Mouse (Mus musculus) thymus, adult 2 months (tissue): ENCODE measurements at regions not wholly inside any gene's neighbourhood (a gene's known extent, or its start where the extent isn't known, plus 50 kb on each side); places are given as distances from the start of the nearest gene placed in this dataset.

Source experiments
- DNase-seq: peaks from one replicate; pipeline ENCODE4 v3.0.0; 2021
- H3K27ac ChIP-seq: fragments of 200-500 bp; 2 replicates; pipeline ENCODE4 v1.5.1; 2012; ENCODE audit warnings: low read length, control low read depth; ENCODE audit not compliant: control insufficient read depth, insufficient read depth
- H3K27me3 ChIP-seq: fragments of 200-500 bp; 2 replicates; pipeline ENCODE4 v1.6.1; 2012; ENCODE audit warnings: mild to moderate bottlenecking, low read length, moderate library complexity, mixed read lengths; ENCODE audit not compliant: control insufficient read depth, insufficient read depth
- H3K36me3 ChIP-seq: fragments of 200-500 bp; 2 replicates; pipeline ENCODE4 v1.6.1; 2012; ENCODE audit warnings: mild to moderate bottlenecking, low read length, moderate library complexity; ENCODE audit not compliant: control insufficient read depth, insufficient read depth
- H3K4me1 ChIP-seq: fragments of 200-500 bp; replicated peaks from 2 replicates; pipeline ENCODE4 v1.6.1; 2012; ENCODE audit warnings: low read length; ENCODE audit not compliant: control insufficient read depth, insufficient read depth
- H3K4me3 ChIP-seq: fragments of 200-500 bp; 2 replicates; pipeline ENCODE4 v1.5.1; 2012; ENCODE audit warnings: mild to moderate bottlenecking, low read length, control low read depth, moderate library complexity; ENCODE audit not compliant: control insufficient read depth, insufficient read depth
- CTCF ChIP-seq: fragments of 200-500 bp; IDR thresholded peaks from 2 replicates; pipeline ENCODE4 v1.5.1; 2012; ENCODE audit warnings: mild to moderate bottlenecking, control low read depth, low read length, moderate library complexity, borderline replicate concordance; ENCODE audit not compliant: control insufficient read depth, poor library complexity, insufficient read depth; ENCODE audit errors: extremely low read depth
- POLR2A ChIP-seq: fragments of 200-500 bp; IDR thresholded peaks from 2 replicates; pipeline ENCODE4 v1.6.1; 2012; ENCODE audit warnings: mild to moderate bottlenecking, low read length, control low read depth, moderate library complexity; ENCODE audit not compliant: control insufficient read depth, poor library complexity, insufficient read depth; ENCODE audit errors: extremely low read depth
- WGBS: fragments of 180-500 bp; shearing (Covaris S2); methylation state at CpG from one replicate; pipeline ENCODE4 v1.1.7; 2018; 5-methylcytosine and 5-hydroxymethylcytosine counted together

DNA sequence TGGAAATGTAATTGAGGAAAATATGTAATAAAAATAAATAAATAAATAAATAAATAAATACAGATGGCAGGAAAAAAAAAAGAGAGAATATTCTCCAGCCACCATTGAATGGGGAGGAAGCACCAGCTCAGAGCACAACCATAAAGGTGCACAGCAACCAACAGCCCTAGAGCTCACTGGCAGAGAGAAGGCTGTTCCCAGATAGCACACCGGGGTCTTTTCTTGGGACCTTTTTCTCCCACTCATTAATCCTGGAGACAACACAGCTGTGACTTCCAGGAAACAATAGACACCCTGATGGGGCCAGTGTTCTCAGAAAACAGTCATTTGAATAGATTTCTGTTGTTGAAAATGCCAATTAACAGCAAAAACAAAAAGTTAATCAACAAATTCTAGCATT, 263.1 kb downstream of the Actr3 start:
- H3K36me3 ChIP-seq = no peaks in the 10 kb centered on the region
- H3K27ac ChIP-seq = no peak overlapping the region
- no peak for TF ChIP-seq CTCF
- no peak for TF ChIP-seq POLR2A
- WGBS = 82% methylated on average over 1 of the region's 1 CpGs
- no peaks in the 10 kb centered on the region for H3K27me3 ChIP-seq
- DNase-seq = no peak
- no peaks in the 10 kb centered on the region for H3K4me1 ChIP-seq
- no peak overlapping the region for H3K4me3 ChIP-seq

DNA sequence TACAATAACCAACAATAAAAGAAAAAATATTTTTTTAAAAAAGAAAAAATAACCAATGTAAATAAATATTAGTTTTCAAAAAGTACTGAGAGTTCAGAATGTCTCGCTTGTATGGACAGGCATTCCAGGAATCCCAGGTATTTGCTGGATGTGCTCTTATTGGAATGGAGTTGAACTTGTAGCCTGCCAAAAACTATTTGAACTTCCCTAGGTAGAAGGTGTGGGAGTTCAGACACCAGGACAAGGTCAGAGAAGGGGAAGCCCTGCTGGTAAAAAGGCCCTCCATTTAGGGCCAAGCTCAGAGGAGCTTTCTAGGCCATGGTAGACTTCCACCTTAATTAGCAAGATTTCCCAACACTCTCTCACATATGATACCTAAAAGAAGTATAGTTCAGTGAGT, 270.3 kb downstream of the Actr3 start:
- Histone ChIP-seq H3K27me3 (no peaks in the 10 kb centered on the region), H3K27ac (no peak overlapping the region), H3K36me3 (no peaks in the 10 kb centered on the region), H3K4me1 (no peaks in the 10 kb centered on the region), H3K4me3 (no peak overlapping the region)
- 88% methylated on average over 1 of the region's 1 CpGs for WGBS
- no peak for DNase-seq
- TF ChIP-seq POLR2A (no peak), CTCF (no peak)

DNA sequence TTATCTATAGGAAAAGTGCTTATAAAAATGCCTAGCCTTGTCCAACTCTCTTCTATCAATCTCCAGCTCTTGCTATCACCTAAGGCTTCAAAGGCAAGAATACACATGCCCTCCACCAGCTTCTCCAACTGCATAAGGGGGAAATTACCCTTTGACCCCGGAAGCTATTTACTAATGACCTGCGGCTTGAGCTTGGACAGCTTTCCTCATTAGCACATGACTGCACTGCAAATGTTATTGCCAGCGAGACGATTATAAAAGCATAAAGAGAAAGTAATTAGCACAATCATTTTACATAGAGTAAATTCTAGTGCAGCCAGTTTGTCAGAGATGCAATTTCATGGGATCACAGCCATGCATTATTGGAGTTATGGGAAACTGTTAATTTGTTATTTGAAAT, 277.0 kb downstream of the Actr3 start:
- H3K4me1 ChIP-seq = no peaks in the 10 kb centered on the region
- 94% methylated on average over 4 of the region's 4 CpGs for WGBS
- H3K27me3 ChIP-seq = no peaks in the 10 kb centered on the region
- DNase-seq = no peak
- H3K27ac ChIP-seq = no peak overlapping the region
- TF ChIP-seq CTCF = no peak
- TF ChIP-seq POLR2A = no peak
- H3K36me3 ChIP-seq = no peaks in the 10 kb centered on the region
- no peak overlapping the region for H3K4me3 ChIP-seq

DNA sequence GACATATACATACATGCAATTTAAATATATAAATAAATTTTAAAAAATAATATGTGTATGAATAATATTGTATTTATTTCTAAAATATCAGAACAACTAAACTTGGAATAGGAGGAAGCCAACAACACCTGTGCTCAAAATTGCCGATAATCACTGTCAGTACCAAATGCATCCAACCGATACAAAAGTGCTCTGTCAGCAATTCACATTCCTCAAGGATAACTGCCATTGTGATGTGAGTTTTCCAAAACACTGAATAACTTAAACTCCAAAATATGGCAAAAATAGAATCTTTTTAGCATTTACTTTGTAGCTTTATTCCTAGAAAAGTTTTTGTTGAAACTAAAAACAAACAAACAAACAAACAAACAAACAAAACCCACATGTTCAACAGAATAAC, 279.4 kb downstream of the Actr3 start:
- no peak for TF ChIP-seq POLR2A
- no peak for TF ChIP-seq CTCF
- 95% methylated on average over 2 of the region's 2 CpGs for WGBS
- no peak for DNase-seq
- Histone ChIP-seq H3K36me3 (no peaks in the 10 kb centered on the region), H3K4me1 (no peaks in the 10 kb centered on the region), H3K4me3 (no peak overlapping the region), H3K27me3 (no peaks in the 10 kb centered on the region), H3K27ac (no peak overlapping the region)

DNA sequence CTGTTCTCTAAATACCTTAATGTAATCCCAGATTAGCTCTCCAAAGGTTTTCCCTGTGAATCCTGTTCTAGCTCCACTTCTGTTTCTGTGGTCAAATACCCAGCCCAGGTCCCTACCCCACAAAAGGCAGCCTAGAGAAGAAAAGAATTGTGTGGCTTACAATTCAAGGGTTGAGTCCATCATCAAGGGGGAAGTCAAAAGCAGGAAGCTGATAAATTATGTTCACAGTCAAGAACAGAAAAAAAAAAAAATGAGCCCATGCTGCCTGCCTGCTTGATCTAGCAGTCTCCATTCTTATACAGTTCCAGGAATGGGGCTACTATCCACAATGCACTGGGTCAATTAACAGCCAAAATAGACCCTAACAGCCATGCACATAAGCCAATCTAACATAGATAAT, 285.7 kb downstream of the Actr3 start:
- Histone ChIP-seq H3K4me1 (no peaks in the 10 kb centered on the region), H3K36me3 (no peaks in the 10 kb centered on the region), H3K27me3 (no peaks in the 10 kb centered on the region), H3K4me3 (no peak overlapping the region), H3K27ac (no peak overlapping the region)
- TF ChIP-seq CTCF = no peak
- TF ChIP-seq POLR2A = no peak
- no peak for DNase-seq

DNA sequence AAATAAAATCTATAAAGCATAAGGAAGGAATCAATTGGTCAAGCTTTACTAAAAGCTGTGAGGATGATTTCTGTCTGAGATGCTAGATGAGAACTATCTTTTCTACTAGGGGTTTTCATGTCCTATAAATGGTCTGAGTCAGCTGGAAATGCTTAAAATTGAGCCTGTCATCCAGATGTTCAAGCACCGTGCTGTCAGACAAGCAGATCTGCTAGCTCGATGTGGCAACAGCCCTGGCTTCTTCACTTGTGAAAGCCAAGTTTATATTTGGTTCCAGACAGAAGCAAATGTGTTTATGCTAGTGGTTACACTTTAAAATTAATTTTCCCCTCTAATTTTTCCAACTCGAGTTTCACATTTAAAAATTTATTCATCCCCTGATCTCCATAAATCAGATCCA, 311.7 kb downstream of the Actr3 start:
- H3K4me3 ChIP-seq = no peak overlapping the region
- DNase-seq = no peak
- H3K27me3 ChIP-seq = no peaks in the 10 kb centered on the region
- no peaks in the 10 kb centered on the region for H3K4me1 ChIP-seq
- 78% methylated on average over 3 of the region's 3 CpGs for WGBS
- TF ChIP-seq CTCF (no peak), POLR2A (no peak)
- H3K27ac ChIP-seq = no peak overlapping the region
- H3K36me3 ChIP-seq = no peaks in the 10 kb centered on the region

DNA sequence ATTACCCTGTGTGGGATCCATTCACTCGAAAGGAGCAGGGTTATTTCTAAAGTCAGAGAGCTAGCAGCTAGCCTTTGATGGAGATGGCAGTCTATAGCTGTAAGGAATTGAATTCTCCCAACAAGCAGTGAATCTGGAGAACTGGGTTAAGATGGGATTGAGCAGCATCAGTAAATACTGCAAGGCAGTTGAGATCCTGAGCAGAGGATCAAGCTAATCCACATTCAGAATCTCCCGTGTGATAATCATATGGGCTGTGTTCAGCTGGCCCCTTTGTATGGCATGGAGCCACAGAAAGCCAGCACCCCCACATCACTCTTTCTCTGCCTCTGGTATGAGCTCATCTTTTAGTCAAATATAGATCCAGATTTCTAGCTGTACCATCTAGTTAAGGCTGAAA, 334.9 kb downstream of the Actr3 start:
- no peak for DNase-seq

More for the DNA sequence above, 334.9 kb downstream of the Actr3 start:
- no peaks in the 10 kb centered on the region for H3K36me3 ChIP-seq
- TF ChIP-seq POLR2A = no peak
- H3K27me3 ChIP-seq = no peaks in the 10 kb centered on the region
- no peak overlapping the region for H3K27ac ChIP-seq
- no peaks in the 10 kb centered on the region for H3K4me1 ChIP-seq
- 92% methylated on average over 2 of the region's 2 CpGs for WGBS
- no peak overlapping the region for H3K4me3 ChIP-seq
